Mouse (Mus musculus) thymus, postnatal 10 days (tissue): Measurements from ENCODE around the gene Gm49361.

ENCODE experiments used
- DNase-seq, 2 experiments: peaks; one replicate each; pipeline ENCODE4 v3.0.0; 2021; ENCODE audit warnings: low spot score in 2 of 2

Gene Gm49361

DNA sequence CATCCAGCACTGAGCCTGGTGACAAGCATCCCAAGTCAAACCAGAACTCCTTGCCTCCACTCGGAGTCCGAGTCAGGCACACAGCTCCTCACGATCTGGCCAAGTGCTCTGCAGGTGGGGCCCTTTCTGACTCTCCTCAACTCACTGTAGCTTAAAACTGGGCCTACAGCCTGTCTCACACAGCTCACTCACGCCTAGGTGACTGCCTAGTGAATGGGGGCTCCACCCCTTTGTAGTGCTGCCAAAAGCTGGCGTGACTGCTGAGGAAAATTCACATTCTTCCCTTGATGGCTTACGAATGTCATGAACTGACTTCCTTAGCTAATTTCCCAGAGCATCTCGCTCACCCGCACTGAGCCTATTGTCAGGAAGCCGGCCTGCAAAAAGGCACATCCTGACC, 15.4 kb downstream of the Gm49361 start:
- DNase-seq, result peak in 1 of 2 experiments; percentile 8

- peak; percentile 6 to 27 for DNase-seq
Observed at GRCm38 (mm10) chr14:57729975-57730499, 15.9 kb downstream of the Gm49361 start.

- DNase-seq, result peak in 1 of 2 experiments; percentile 17
Observed at GRCm38 (mm10) chr14:57729364-57729763, 16.5 kb downstream of the Gm49361 start.

DNA sequence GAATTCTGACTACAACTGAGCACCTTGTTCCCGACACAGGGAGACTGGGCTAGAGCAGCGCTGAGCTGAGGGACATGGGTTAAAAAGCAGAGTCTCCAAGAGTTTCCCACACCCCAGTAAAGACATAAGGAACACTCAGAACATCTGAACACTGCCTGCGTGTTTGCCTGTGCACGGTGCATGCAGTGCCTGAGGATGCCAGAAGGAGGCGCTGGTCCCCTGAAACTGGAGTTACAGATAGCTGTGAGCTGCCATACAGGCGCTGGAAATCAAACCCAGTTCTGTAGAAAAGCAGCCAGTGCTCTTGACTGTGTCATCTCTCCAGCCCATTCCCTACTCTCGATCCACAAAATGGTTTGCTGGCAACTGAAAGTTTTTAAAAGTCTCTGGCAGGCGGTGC, 19.7 kb downstream of the Gm49361 start:
- peak in 1 of 2 experiments; percentile 4 for DNase-seq

DNA sequence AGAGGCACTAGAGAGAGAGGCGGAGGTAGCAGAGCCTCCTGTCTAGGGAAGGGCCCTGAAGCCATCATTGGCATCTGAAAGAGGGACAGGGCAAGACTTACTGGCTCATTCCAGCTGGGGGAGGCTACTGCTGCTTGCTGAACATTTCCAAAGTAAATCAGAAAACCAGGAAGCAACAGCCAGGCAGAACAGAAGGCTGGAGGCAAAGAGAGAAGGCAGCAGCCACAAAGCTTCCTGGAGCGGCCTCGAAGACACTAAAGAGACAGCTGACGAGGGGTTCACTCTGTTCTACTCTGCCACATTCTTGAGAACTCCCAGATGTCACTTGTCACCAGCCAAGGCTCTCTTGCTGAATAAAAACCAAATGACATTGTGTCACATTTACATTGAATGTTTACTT, 21.4 kb downstream of the Gm49361 start:
- no peak for DNase-seq

DNA sequence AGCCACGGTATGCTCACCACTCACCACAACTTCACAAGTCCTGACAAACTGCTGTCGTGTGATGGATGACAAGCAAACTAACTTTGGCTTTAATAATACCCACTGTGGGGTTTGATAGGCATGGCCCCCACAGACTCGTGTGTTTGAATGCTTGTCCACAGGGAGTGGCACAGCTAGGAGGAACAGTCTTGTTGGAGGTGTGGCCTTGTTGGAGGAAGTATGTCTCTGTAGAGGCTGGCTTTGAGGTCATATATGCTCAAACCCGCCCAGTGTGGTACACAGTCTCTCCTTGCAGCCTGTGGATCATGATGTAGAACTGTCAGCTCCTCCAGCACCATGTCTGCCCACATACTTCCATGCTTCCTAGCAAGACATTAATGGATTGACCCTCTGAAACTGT, 27.7 kb downstream of the Gm49361 start:
- no peak for DNase-seq

- no peak for DNase-seq
Observed at GRCm38 (mm10) chr14:57716601-57717245, 29.2 kb downstream of the Gm49361 start.

DNA sequence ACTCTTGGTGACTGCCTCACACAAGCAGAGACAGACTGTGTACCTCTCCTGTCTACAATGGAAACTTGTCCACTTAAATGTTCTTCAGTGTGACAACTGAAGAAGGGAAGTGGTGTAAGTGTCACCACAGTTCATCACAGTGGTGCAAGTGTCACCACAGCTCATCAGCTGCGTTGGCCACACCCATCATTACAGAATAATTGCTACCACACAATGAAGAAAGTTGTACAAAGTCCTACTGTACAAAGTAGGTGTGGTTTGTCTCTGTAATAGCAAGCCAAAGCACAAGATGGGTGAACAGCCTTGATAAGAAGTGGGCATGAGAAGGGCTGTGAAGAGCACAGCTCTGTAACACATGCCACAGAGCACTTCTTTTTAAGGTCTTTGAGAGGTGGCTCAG, 33.0 kb downstream of the Gm49361 start:
- no peak for DNase-seq

- DNase-seq, result no peak
Observed at GRCm38 (mm10) chr14:57711059-57711458, 34.8 kb downstream of the Gm49361 start.

DNA sequence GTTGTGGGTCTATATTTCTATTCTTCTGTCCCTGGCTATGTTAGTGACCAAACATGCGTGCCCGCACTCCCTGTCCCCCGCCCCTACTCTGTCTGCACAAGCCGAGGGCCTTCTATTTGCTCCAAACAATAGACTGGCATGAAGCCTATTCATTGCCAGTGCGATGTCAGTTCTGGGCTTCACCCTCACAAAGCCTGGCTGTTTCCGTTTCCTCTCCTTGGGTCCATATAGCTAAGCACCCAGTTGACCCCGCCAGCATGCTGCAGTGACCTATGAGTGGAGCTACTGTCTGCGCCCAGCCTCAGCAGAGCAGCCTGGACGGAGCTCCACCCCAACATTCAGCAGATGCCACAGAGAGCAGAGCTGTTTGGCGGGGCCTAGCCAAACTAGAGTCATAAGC, 36.7 kb downstream of the Gm49361 start:
- DNase-seq, result no peak

DNA sequence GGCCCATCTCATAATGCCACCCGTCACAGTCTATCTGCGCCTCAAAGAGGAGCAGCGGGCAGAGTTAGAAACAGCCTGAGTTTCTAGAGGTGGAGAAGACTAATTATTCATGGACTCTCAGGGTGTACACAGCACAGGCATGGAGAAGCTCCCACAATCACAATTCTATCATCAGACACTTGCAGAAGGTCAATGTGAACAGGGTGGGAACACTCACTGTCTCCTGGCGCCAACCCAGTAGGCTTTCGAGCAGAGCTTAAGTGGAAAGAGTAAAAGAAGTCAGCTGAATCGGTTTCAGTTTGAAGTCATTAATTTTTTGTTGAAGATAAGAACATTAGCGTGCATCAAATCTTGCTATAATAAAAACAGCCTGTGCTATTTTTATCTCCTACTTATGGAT, 37.3 kb downstream of the Gm49361 start:
- no peak for DNase-seq

- no peak for DNase-seq
Observed at GRCm38 (mm10) chr14:57707100-57707893, 38.6 kb downstream of the Gm49361 start.

DNA sequence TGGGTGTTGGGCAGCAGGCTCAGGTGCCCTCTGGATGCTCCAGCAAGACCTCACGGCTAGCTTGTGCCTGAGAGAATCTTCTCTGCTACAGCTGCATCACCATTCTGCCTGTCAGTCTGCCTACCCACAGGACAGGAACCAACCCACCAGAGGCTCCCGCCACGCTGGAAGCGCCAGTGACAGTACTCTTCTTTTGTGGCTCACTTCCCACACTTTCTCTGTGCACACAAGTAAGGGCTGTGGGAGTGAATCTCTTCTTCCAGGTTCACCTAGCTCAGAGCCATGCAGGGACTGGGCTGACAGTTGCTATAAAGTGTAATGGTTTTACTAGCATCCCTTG, 39.2 kb downstream of the Gm49361 start:
- DNase-seq, result no peak

- no peak for DNase-seq
Observed at GRCm38 (mm10) chr14:57705759-57706158, 40.1 kb downstream of the Gm49361 start.

DNA sequence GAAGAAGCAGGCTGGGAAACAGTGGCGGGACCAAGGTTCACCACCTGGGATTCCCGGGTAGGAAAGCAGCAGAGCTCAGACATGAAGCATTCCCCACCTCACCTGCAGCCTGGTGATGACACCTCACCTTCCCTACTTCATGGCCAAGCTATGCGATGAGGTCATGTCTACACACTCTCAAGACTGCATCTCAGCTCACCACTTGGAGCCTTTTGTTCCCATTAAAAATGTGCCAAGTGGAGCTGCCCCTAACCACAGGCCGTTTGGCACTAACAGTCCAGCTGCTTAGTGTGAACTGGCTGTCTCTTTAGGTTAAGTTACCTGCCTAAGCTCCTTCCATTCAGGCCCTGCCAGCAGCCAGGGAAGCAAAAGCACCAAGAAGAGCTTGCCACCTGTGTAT, 40.8 kb downstream of the Gm49361 start:
- DNase-seq, result no peak

- no peak for DNase-seq
Observed at GRCm38 (mm10) chr14:57701915-57702477, 43.9 kb downstream of the Gm49361 start.

GRCm38 (mm10) chr14:57699461-57699970, 46.4 kb downstream of the Gm49361 start:
- no peak for DNase-seq

- no peak for DNase-seq
Observed at GRCm38 (mm10) chr14:57699016-57699415, 46.9 kb downstream of the Gm49361 start.

- no peak for DNase-seq
Observed at GRCm38 (mm10) chr14:57696066-57696465, 49.8 kb downstream of the Gm49361 start.

DNA sequence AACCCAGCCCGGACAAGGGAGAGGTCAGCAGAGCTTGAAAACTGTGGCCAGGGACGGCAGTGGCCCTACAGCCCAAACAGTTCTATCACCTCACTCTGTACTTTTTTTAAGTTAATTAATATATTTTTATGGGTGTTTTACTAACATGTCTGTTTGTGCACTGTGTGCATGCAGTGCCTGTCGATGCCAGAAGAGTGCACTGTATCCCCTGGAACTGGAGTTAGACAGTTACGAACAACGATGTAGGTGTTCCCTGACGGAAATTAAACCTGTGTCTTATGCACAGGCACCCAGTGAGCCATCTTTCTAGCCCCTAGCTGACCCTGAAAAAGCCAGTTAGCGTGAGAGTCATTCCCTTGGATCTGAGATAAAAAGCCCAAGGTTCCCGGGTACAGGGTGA, 50.4 kb downstream of the Gm49361 start:
- DNase-seq, result no peak

GRCm38 (mm10) chr14:57694246-57694645, 51.7 kb downstream of the Gm49361 start:
- DNase-seq, result no peak

- DNase-seq, result no peak
Observed at GRCm38 (mm10) chr14:57692517-57693130, 53.3 kb downstream of the Gm49361 start.
